Mouse (Mus musculus) layer of hippocampus, postnatal 36 days (tissue): ENCODE measurements around the gene Pcdh19. TPM values are rescaled to one million over a fixed set of nuclear protein-coding genes. Genes with fewer than 3 reads are reported as not detected.

ENCODE experiments used
- DNase-seq, 2 experiments: peaks; one replicate each; pipeline ENCODE4 v3.0.0; 2022
- total RNA-seq, 2 experiments: library from RNA; stranded (reverse); gene quantifications; 2 replicates each; pipeline ENCODE4 v1.2.3; 2021

The Pcdh19 gene
- total RNA-seq, 2 experiments from 2014 or later, result 72.1 to 84.0 TPM

- no peak for DNase-seq
Measured at GRCm38 (mm10) chrX:133657308-133658302, 31.2 kb downstream of the Pcdh19 start.

- no peak for DNase-seq
Measured at GRCm38 (mm10) chrX:133655876-133656538, 32.8 kb downstream of the Pcdh19 start.

- no peak for DNase-seq
Measured at GRCm38 (mm10) chrX:133655196-133655595, 33.6 kb downstream of the Pcdh19 start.

- no peak for DNase-seq
Measured at GRCm38 (mm10) chrX:133653071-133653470, 35.7 kb downstream of the Pcdh19 start.

- DNase-seq, result no peak
Measured at GRCm38 (mm10) chrX:133650379-133650778, 38.4 kb downstream of the Pcdh19 start.

GRCm38 (mm10) chrX:133647809-133648208 lies 41.0 kb downstream of the Pcdh19 start:
- DNase-seq, result no peak

GRCm38 (mm10) chrX:133639445-133639844 lies 49.3 kb downstream of the Pcdh19 start:
- DNase-seq, result no peak

GRCm38 (mm10) chrX:133629538-133629937 lies 59.2 kb downstream of the Pcdh19 start:
- DNase-seq, result no peak

- DNase-seq, result no peak
Measured at GRCm38 (mm10) chrX:133618222-133618621, 70.6 kb downstream of the Pcdh19 start.

- no peak for DNase-seq
Measured at GRCm38 (mm10) chrX:133605828-133606227, 83.0 kb downstream of the Pcdh19 start.

GRCm38 (mm10) chrX:133604272-133604671 lies 84.5 kb downstream of the Pcdh19 start:
- no peak for DNase-seq

GRCm38 (mm10) chrX:133602068-133602467 lies 86.7 kb downstream of the Pcdh19 start:
- DNase-seq, result no peak

- DNase-seq, result no peak
Measured at GRCm38 (mm10) chrX:133601658-133602057, 87.1 kb downstream of the Pcdh19 start.

GRCm38 (mm10) chrX:133601195-133601594 lies 87.6 kb downstream of the Pcdh19 start:
- DNase-seq, result no peak

- DNase-seq, result no peak
Measured at GRCm38 (mm10) chrX:133575601-133576382, 113.0 kb downstream of the Pcdh19 start.

GRCm38 (mm10) chrX:133565355-133565754 lies 123.4 kb downstream of the Pcdh19 start:
- no peak for DNase-seq

Other genes with a start within 250 kb of the Pcdh19 start
- gene Tnmd, start 162.0 kb upstream of the Pcdh19 start, total RNA-seq, result not detected
- 10 to 100 TPM; 16.7 to 19.5 TPM for gene Tspan6, start 209.4 kb upstream of the Pcdh19 start, total RNA-seq
- gene Srpx2, start 219.4 kb upstream of the Pcdh19 start, total RNA-seq, result under 1 TPM; 0.62 to 0.96 TPM